Mouse (Mus musculus) left cerebral cortex, postnatal 10 days (tissue): ENCODE results near the gene Vmn1r225. TPM values are rescaled to one million over a fixed set of nuclear protein-coding genes. Genes with fewer than 3 reads are reported as not detected.
"Not testable (repeated sequence)": the region's sequence is repeated elsewhere in the genome, so short reads cannot be mapped to it uniquely, and the experiment has no call there.

Experiments
- DNase-seq, 2 experiments: peaks; one replicate each; pipeline ENCODE4 v3.0.0; 2021 to 2022; ENCODE audit warnings: low spot score in 2 of 2, mixed read lengths in 1 of 2; ENCODE audit errors: extremely low spot score in 1 of 2
- intact Hi-C: fragments of 180-260 bp; cut with DNase I; formaldehyde crosslinking; loops from one replicate; pipeline ENCODE4 v1.15.1; 2025
- total RNA-seq, 2 experiments: library from RNA; stranded (reverse); gene quantifications; 2 replicates each; pipeline ENCODE4 v1.2.3; 2021

The Vmn1r225 gene
- not detected for total RNA-seq

GRCm38 (mm10) chr17:20497858-20498257 is at the start of gene Vmn1r225:
Gene Vmn1r225, plus strand, starts transcription at chr17:20498158.
- intact Hi-C loops = no loop called here
- no peak for DNase-seq

- DNase-seq = no peak
- intact Hi-C loops = no loop called here
These were observed 24.6 kb upstream of the Vmn1r225 start for GRCm38 (mm10) chr17:20473311-20473710.

- no peak for DNase-seq
- intact Hi-C loops = no loop called here
These were observed 16.7 kb upstream of the Vmn1r225 start, which contains the start of gene Vmn2r108 for GRCm38 (mm10) chr17:20481231-20481630. Gene Vmn2r108, minus strand, starts transcription at chr17:20481331.

- DNase-seq, intact Hi-C loops: not testable (repeated sequence)
These were observed 10.3 kb downstream of the Vmn1r225 start for GRCm38 (mm10) chr17:20508247-20508646.

Other genes starting within 250 kb of the Vmn1r225 start
- not detected for gene Vmn2r106, start 212.6 kb upstream of the Vmn1r225 start, total RNA-seq
- not detected for gene Vmn2r107, start 152.9 kb upstream of the Vmn1r225 start, total RNA-seq
- not detected for gene Vmn1r224, start 84.0 kb upstream of the Vmn1r225 start, total RNA-seq
- gene Vmn2r108, start 16.8 kb upstream of the Vmn1r225 start, total RNA-seq = not detected
- gene Vmn2r109, start 66.6 kb downstream of the Vmn1r225 start, total RNA-seq = not detected
- gene Vmn2r110, start 98.3 kb downstream of the Vmn1r225 start, total RNA-seq = not detected
- not detected for gene Fpr-rs3, start 126.7 kb downstream of the Vmn1r225 start, total RNA-seq
- gene Vmn1r226, start 184.7 kb downstream of the Vmn1r225 start, total RNA-seq = not detected
- not detected for gene Vmn1r227, start 231.7 kb downstream of the Vmn1r225 start, total RNA-seq